Mouse (Mus musculus) spleen, adult 2 months (tissue): ENCODE measurements at regions not wholly inside any gene's neighbourhood (a gene's known extent, or its start where the extent isn't known, plus 50 kb on each side); places are given as distances from the start of the nearest gene placed in this dataset.

Source experiments
- CTCF ChIP-seq: fragments of 200-500 bp; IDR thresholded peaks from 2 replicates; pipeline ENCODE4 v1.5.1; 2011; ENCODE audit warnings: mild to moderate bottlenecking, inconsistent platforms; ENCODE audit not compliant: insufficient read depth, insufficient read length, insufficient replicate concordance; ENCODE audit errors: extremely low read depth
- POLR2A ChIP-seq: fragments of 200-500 bp; IDR thresholded peaks from 2 replicates; pipeline ENCODE4 v1.6.1; 2011; ENCODE audit warnings: low read depth, low read length, inconsistent platforms

DNA sequence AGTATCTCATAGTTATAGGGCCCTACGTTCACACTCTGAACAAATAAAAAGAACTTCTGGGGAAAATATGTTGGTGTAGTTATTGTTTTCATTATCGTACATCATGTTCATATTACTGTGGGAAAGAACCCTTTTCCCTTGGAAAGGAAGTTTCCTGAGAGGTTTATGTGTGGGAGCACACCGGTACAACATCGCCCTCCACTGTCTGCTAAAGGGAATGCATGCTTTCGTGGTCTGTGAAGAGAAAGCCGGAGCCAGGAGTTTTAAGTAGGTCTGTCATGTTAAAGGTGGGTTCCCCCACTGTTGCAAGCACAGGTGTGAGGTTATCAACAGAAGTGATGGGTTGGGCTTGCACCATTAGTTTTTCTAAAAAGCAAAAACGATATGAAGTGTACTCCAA lies 154.8 kb upstream of the Gmds start:
- TF ChIP-seq CTCF (peak; percentile 16; the same call in 1 of the 2 replicates), POLR2A (no peak)
